Mouse (Mus musculus): Measurements from ENCODE around the gene Sumo1. TPM values are rescaled to one million over a fixed set of nuclear protein-coding genes. Genes with fewer than 3 reads are reported as not detected.
"Not testable (repeated sequence)": the region's sequence is repeated elsewhere in the genome, so short reads cannot be mapped to it uniquely, and the experiment has no call there.

Sumo1 gene
- polyA plus RNA-seq, 1 experiment from 2014 or later: 305 TPM

DNA sequence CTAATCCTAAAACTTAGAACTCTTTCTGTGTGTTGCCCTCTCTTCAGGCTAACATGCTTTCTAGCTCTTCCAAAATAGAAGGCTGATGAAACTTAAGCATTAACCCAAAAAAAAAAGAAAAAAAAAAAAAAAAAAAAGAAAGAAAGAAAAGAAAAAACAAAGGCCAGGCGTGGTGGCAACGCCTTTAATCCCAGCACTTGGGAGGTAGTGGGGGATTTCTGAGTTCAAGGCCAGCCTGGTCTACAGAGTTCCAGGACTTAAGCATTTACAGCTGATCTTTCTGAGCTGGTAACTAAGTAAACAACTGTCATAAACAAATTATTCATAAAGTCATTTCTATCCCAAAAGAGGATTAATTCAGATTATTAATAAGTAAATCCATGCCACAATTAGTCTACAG, 1.8 kb downstream of the Sumo1 start:
- no peaks in the 10 kb centered on the region for H3K9me3 ChIP-seq
- H3K4me3 ChIP-seq (replicated peaks): no peak overlapping the region
- 73% methylated on average over 2 of the region's 2 CpGs for WGBS
- H3K27ac ChIP-seq: no peak overlapping the region
- peaks cover 9% of the 10 kb centered on the region for H3K4me1 ChIP-seq
- no peak overlapping the region for H3K9ac ChIP-seq
- no peaks in the 10 kb centered on the region for H3K27me3 ChIP-seq (replicated peaks)
- H3K36me3 ChIP-seq: no peaks in the 10 kb centered on the region
- ATAC-seq (ENCODE audit: insufficient read depth, low FRiP score, low read depth): no peak
- H3K4me2 ChIP-seq: no peak overlapping the region

DNA sequence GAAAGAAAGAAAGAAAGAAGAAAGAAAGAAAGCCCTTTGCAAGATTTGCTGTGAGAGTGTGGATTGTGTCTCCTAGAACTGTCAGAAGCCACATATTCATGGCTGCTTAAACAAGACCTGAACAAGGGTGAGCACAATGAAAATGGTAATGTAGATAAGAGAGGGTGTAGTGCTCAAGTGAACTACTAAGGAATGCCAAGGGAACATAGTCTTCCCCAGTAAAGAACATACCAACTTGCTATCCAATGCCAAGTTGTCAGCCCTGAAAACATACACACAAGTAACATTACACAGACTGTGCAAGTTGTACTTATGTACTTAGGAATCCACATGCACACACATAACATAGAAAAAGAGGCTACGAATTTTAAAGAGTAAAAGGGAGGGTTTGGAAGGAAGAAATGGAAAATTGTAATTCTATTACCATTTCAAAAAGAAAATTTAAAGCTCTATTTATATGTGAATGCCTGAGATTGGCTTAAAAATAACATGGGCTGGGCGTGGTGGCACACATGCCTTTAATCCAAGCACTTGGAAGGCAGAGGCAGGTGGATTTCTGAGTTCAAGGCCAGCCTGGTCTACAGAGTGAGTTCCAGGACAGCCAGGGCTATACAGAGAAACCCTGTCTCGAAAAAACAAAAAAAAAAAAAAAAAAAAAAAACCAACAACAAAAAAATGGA, 7.0 kb downstream of the Sumo1 start:
- Histone ChIP-seq H3K36me3 (no peaks in the 10 kb centered on the region), H3K27ac (no peak overlapping the region), H3K4me3 (replicated peaks) (no peak overlapping the region), H3K9me3 (no peaks in the 10 kb centered on the region), H3K9ac (no peak overlapping the region), H3K4me1 (peaks cover 4% of the 10 kb centered on the region), H3K4me2 (no peak overlapping the region), H3K27me3 (replicated peaks) (no peaks in the 10 kb centered on the region)
- no peak for ATAC-seq (ENCODE audit: insufficient read depth, low FRiP score, low read depth)
- 83% methylated on average over 3 of the region's 3 CpGs for WGBS

DNA sequence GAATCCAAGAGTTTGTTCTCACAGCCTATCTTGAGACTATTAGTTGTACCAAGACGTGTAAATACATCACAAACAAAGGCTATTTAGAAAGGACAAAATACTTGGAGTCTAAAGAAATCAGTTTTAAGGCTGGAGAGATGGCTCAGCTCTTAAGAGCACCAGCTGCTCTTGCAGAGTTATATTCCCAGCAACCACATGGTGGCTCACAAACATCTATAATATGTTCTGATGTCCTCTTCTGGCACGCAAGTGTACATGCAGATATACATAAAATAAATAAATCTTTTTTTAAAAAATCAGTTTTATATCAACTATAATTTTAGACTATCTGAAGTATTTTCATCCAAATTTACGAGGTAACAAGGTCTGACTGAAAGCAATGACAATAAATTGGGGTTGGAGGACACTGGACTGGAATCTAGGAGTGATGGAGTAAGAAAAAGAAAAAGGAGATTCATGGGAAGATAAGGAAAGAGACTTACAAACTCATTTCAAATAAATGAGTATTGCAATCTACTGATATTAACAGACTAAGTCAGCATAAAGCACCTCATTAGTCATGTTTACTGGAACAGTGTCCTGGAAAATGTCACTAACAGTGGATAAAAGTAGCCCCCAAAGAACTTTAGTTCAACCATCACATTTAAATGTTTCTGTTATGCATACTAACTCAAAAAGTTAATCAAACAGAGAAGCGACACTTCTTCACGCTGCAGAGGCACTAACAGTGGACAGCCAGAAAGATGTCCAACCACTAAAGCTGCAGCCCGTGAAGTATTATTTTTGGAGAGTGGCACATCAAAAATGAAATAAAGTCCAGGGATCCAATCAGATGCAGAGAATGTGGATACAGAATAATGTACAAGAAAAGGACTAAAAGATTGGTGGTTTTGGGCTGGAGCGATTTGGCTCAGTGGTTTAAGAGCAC, 14.1 kb downstream of the Sumo1 start:
- Histone ChIP-seq H3K4me1 (no peaks in the 10 kb centered on the region), H3K27ac (no peak overlapping the region), H3K9ac (no peak overlapping the region), H3K36me3 (peaks cover 10% of the 10 kb centered on the region), H3K27me3 (replicated peaks) (no peaks in the 10 kb centered on the region), H3K4me2 (no peak overlapping the region), H3K9me3 (no peaks in the 10 kb centered on the region), H3K4me3 (replicated peaks) (no peak overlapping the region)
- WGBS: 72% methylated on average over 7 of the region's 7 CpGs
- no peak for ATAC-seq (ENCODE audit: insufficient read depth, low FRiP score, low read depth)

DNA sequence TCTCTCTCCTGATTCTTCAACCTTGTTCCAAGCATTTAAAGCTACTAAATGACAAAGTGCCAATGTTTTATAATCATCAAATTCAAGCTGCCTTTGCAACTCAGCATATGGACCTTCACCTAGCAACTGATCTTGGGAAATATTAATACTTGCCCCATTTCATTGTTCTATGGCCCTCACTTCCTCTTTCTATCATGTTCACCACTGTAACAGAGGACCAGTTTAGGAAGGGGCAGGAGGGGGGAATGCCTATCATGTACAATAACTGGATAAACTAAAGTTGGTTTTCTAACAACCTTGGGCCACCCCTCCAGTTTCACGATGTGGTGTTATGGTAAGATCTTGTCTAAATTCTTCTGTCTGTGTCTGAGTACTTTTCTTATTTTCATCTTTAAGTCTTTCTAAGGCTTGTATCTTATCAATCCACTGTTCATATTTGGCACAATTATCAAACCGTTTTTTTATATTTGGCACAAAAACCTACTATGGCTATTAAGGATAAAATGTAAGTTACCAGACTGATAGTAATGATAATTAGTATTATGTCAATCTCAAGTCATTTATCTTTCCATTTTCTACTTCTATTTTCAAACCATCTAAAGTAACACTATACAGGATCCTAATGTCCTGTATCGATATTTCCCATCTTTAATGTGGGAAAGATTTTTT, 17.3 kb downstream of the Sumo1 start:
- Histone ChIP-seq H3K9me3 (no peaks in the 10 kb centered on the region), H3K4me2 (no peak overlapping the region), H3K27me3 (replicated peaks) (no peaks in the 10 kb centered on the region), H3K9ac (no peak overlapping the region), H3K4me3 (replicated peaks) (no peak overlapping the region), H3K27ac (no peak overlapping the region), H3K4me1 (no peaks in the 10 kb centered on the region), H3K36me3 (peaks cover 14% of the 10 kb centered on the region)
- 90% methylated on average over 3 of the region's 3 CpGs for WGBS
- no peak for ATAC-seq (ENCODE audit: insufficient read depth, low FRiP score, low read depth)

DNA sequence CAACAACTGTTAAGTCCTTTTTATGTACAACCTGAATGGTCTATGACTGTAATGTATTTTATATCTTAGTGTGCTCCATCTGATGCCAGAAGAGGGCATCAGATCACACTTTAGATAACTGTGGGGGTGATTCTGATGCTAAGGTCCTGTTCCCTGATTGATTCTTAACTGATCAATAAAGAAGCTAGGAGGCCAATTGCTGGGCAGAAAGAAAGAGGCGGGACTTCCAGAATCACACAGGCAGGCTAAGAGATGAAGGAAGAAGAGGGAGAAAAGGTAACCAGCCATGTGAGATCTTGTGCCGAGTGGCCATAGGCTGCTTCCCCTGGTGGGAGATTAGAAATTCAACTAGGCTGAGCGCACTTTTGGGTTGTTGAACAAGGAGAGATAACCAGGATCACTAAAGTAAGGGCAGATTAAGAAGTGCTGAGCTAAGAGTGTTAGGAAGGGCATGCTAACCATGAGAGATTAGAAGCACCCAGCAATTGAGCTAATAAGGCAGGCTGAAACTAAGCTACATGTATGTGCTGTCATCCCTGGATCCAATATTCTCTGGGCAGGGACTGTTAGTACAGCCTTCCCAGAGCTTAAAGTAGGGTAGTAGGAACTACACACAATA, 19.3 kb downstream of the Sumo1 start:
- Histone ChIP-seq H3K4me1 (no peaks in the 10 kb centered on the region), H3K9ac (no peak overlapping the region), H3K36me3 (peaks cover 17% of the 10 kb centered on the region), H3K27me3 (replicated peaks) (no peaks in the 10 kb centered on the region), H3K4me2 (no peak overlapping the region), H3K9me3 (no peaks in the 10 kb centered on the region), H3K27ac (no peak overlapping the region), H3K4me3 (replicated peaks) (no peak overlapping the region)
- WGBS: 91% methylated on average over 3 of the region's 3 CpGs
- no peak for ATAC-seq (ENCODE audit: insufficient read depth, low FRiP score, low read depth)

DNA sequence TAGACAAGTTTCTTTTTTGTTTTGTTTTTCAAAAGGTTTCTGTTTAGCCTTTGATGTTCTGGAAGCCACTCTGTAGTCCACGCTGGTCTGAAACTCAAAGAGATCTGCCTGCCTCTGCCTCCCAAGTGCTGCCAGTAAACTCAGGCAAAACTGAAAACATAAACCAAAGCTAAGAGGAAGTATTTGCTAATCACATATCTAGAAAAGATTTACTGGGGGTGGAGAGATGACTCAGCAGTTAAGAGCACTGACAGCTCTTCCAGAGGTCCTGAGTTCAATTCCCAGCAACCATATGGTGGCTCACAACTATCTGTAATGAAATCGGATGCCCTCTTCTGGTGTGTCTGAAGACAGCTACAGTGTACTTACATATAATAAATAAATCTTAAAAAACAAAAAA, 24.1 kb downstream of the Sumo1 start:
- H3K4me3 ChIP-seq (replicated peaks); H3K27ac ChIP-seq; H3K9ac ChIP-seq; H3K9me3 ChIP-seq; ATAC-seq (ENCODE audit: insufficient read depth, low FRiP score, low read depth); H3K27me3 ChIP-seq (replicated peaks); H3K4me2 ChIP-seq; H3K4me1 ChIP-seq: not testable (repeated sequence)
- 92% methylated on average over 2 of the region's 2 CpGs for WGBS
- peaks cover 10% of the 10 kb centered on the region for H3K36me3 ChIP-seq

DNA sequence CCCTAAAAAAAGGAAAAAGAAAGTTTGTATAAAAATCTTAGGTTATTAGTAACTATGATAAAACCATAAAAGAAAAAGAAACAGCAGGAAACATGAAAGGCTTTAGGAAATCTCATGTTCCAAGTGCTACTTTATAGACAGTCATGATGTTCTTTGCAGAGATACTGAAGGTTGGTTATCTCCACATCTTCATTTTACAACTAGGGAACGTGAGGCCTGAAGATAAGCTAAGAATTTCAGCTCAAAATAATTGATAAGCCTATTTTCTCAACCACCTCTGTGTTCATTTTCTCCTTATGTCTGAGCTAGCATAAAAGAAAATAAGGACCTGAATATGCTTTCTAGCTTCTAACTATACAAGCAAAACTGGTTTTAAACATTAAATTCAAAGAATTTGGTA, 28.1 kb downstream of the Sumo1 start:
- H3K9ac ChIP-seq: no peak overlapping the region
- H3K4me2 ChIP-seq: no peak overlapping the region
- H3K27ac ChIP-seq: no peak overlapping the region
- H3K4me3 ChIP-seq (replicated peaks): no peak overlapping the region
- ATAC-seq (ENCODE audit: insufficient read depth, low FRiP score, low read depth): no peak
- no peaks in the 10 kb centered on the region for H3K9me3 ChIP-seq
- 63% methylated on average over 1 of the region's 1 CpGs for WGBS
- H3K4me1 ChIP-seq: no peaks in the 10 kb centered on the region
- H3K36me3 ChIP-seq: peaks cover 6% of the 10 kb centered on the region; the same call in 1 of the 2 replicates
- H3K27me3 ChIP-seq (replicated peaks): no peaks in the 10 kb centered on the region

DNA sequence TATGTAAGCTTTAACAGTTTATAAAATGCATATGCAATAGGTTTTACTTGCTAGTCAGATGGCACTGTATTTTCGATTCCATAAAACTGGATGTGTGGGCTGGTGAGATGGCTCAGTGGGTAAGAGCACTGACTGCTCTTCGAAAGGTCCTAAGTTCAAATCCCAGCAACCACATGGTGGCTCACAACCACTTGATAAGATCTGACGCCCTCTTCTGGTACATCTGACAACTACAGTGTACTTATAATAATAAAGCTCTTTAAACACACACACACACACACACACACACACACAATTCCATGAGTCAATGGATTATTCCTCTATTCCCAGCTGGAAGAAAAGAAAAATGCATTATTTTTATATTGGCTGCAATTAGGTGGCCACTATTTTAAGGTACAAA, 32.3 kb downstream of the Sumo1 start:
- WGBS: 84% methylated on average over 3 of the region's 3 CpGs
- Histone ChIP-seq H3K36me3 (peaks cover 3% of the 10 kb centered on the region; the same call in 1 of the 2 replicates), H3K4me1 (no peaks in the 10 kb centered on the region), H3K27me3 (replicated peaks) (no peaks in the 10 kb centered on the region), H3K9me3 (no peaks in the 10 kb centered on the region), H3K27ac (no peak overlapping the region), H3K4me2 (no peak overlapping the region), H3K4me3 (replicated peaks) (no peak overlapping the region), H3K9ac (no peak overlapping the region)
- ATAC-seq (ENCODE audit: insufficient read depth, low FRiP score, low read depth): no peak

DNA sequence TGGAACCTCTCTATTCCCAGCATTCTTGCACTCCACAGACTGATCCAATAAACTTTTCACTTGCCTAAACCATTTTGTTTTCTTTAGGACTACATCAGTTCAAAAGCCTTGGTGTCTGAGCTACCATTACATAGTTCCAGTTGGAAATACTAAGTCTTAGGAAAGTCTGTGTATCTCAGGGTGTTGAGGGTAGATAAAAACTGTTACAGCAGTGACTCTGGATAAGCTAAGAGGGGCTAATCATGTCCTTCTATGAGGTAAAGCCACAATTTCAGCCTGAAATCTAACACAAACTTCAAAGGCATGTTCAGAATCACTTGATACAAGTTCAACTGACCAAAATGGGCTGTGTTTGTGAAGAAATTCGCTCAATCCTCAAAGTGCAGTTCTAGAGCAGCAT, 34.3 kb downstream of the Sumo1 start:
- Histone ChIP-seq H3K36me3 (no peaks in the 10 kb centered on the region), H3K27ac (no peak overlapping the region), H3K4me1 (no peaks in the 10 kb centered on the region), H3K4me3 (replicated peaks) (no peak overlapping the region), H3K4me2 (no peak overlapping the region), H3K27me3 (replicated peaks) (no peaks in the 10 kb centered on the region), H3K9me3 (no peaks in the 10 kb centered on the region), H3K9ac (no peak overlapping the region)
- no peak for ATAC-seq (ENCODE audit: insufficient read depth, low FRiP score, low read depth)
- WGBS: 70% methylated on average over 1 of the region's 1 CpGs

DNA sequence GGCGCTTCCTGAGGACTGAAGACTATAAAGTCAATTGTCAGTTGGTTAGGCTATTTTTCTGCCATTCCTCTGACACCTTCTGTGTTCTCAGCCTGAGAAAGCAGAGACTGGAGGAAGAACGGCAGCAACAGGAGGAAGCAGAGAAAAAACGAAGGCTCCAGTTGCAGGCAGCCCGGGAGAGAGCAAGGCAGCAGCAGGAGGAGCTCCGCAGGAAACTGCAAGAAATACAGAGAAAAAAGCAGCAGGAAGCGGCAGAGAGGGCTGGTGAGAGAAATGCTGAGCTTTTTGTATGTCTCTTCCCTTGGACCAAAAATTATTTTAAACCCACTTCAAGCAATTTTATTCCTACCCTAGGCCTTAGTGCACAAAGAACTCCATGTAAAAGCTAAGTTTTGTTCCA, 37.6 kb downstream of the Sumo1 start:
- H3K4me1 ChIP-seq: no peaks in the 10 kb centered on the region
- WGBS: 25% methylated on average over 6 of the region's 6 CpGs

DNA sequence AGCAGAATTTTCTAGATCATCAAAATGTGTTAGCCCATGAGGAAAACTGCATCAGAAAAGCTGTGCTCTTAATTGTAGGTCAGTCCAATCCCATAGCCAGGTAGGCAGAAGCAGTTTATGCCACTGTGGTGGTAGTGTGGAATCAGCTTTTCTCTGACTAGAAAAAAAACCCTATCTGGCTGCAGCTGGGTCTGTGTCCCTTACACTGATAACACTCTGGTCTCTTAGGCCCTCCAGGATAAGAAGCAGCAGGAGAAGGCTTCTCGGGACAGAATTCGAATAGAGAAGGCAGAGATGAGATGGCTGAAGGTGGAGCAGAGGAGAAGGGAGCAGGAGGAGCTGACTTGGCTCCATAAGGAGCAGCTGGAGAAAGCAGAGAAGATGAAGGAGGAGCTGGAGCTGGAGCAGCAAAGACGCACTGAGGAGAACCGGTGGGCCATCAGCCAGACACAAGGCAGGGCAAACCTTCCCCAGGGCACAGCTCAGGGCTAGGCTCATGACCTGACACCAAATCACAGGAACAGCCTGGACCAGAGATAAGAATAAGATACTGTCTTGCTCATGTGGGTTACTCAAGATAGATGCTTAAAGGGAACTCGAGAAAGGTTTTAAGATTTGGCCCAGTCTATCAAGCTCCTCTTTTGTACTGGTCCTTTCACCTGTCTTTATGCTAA, 38.5 kb downstream of the Sumo1 start:
- no peaks in the 10 kb centered on the region for H3K27me3 ChIP-seq (replicated peaks)
- H3K27ac ChIP-seq: no peak overlapping the region
- no peak overlapping the region for H3K4me2 ChIP-seq
- ATAC-seq (ENCODE audit: insufficient read depth, low FRiP score, low read depth): no peak
- H3K4me3 ChIP-seq (replicated peaks): no peak overlapping the region
- 72% methylated on average over 5 of the region's 5 CpGs for WGBS
- no peaks in the 10 kb centered on the region for H3K36me3 ChIP-seq
- H3K9ac ChIP-seq: no peak overlapping the region
- H3K9me3 ChIP-seq: no peaks in the 10 kb centered on the region
- no peaks in the 10 kb centered on the region for H3K4me1 ChIP-seq

More for the DNA sequence above, 37.6 kb downstream of the Sumo1 start:
- no peak overlapping the region for H3K4me3 ChIP-seq (replicated peaks)
- no peak overlapping the region for H3K9ac ChIP-seq
- H3K27me3 ChIP-seq (replicated peaks): no peaks in the 10 kb centered on the region
- no peak overlapping the region for H3K4me2 ChIP-seq
- no peak overlapping the region for H3K27ac ChIP-seq
- H3K36me3 ChIP-seq: no peaks in the 10 kb centered on the region
- no peak for ATAC-seq (ENCODE audit: insufficient read depth, low FRiP score, low read depth)
- H3K9me3 ChIP-seq: no peaks in the 10 kb centered on the region
